Mouse (Mus musculus): ENCODE data around the gene Clcn3.
A peak's percentile ranks its signal among the peaks of the same experiment; 100 is the strongest.

Gene Clcn3

GRCm38 (mm10) chr8:60952803-60953202 lies 30.3 kb downstream of the Clcn3 start:
- no peak for DNase-seq (ENCODE audit: low read depth, low spot score)

GRCm38 (mm10) chr8:60951757-60952156 lies 31.3 kb downstream of the Clcn3 start:
- DNase-seq (ENCODE audit: low read depth, low spot score): no peak

- DNase-seq (ENCODE audit: low read depth, low spot score): peak; percentile 32
These were observed 31.8 kb downstream of the Clcn3 start for GRCm38 (mm10) chr8:60951271-60951670.

- no peak for DNase-seq (ENCODE audit: low read depth, low spot score)
These were observed 33.2 kb downstream of the Clcn3 start for GRCm38 (mm10) chr8:60949859-60950258.

GRCm38 (mm10) chr8:60947503-60947902 lies 35.6 kb downstream of the Clcn3 start:
- DNase-seq (ENCODE audit: low read depth, low spot score): no peak

GRCm38 (mm10) chr8:60942867-60943266 lies 40.2 kb downstream of the Clcn3 start:
- no peak for DNase-seq (ENCODE audit: low read depth, low spot score)

- no peak for DNase-seq (ENCODE audit: low read depth, low spot score)
These were observed 44.2 kb downstream of the Clcn3 start for GRCm38 (mm10) chr8:60938717-60939424.

- DNase-seq (ENCODE audit: low read depth, low spot score): no peak
These were observed 49.5 kb downstream of the Clcn3 start for GRCm38 (mm10) chr8:60933617-60934016.

- no peak for DNase-seq (ENCODE audit: low read depth, low spot score)
These were observed 62.9 kb downstream of the Clcn3 start for GRCm38 (mm10) chr8:60920176-60920575.

GRCm38 (mm10) chr8:60919069-60919468 lies 64.0 kb downstream of the Clcn3 start:
- DNase-seq (ENCODE audit: low read depth, low spot score): no peak

- DNase-seq (ENCODE audit: low read depth, low spot score): no peak
These were observed 70.5 kb downstream of the Clcn3 start for GRCm38 (mm10) chr8:60912554-60912953.

- DNase-seq (ENCODE audit: low read depth, low spot score): no peak
These were observed 71.0 kb downstream of the Clcn3 start for GRCm38 (mm10) chr8:60912081-60912480.

- DNase-seq (ENCODE audit: low read depth, low spot score): peak; percentile 9
These were observed 83.0 kb downstream of the Clcn3 start for GRCm38 (mm10) chr8:60900147-60900546.

- DNase-seq (ENCODE audit: low read depth, low spot score): no peak
These were observed 87.2 kb downstream of the Clcn3 start for GRCm38 (mm10) chr8:60895878-60896277.

- DNase-seq (ENCODE audit: low read depth, low spot score): no peak
These were observed 91.3 kb downstream of the Clcn3 start for GRCm38 (mm10) chr8:60891757-60892156.

GRCm38 (mm10) chr8:60890520-60890874 lies 92.6 kb downstream of the Clcn3 start:
- no peak for DNase-seq (ENCODE audit: low read depth, low spot score)

GRCm38 (mm10) chr8:60889843-60890519 lies 93.1 kb downstream of the Clcn3 start, which contains the start of gene Hpf1:
Hpf1 (plus strand) TSS chr8:60890418.
- peak; percentile 98 for DNase-seq (ENCODE audit: low read depth, low spot score)

- no peak for DNase-seq (ENCODE audit: low read depth, low spot score)
These were observed 93.8 kb downstream of the Clcn3 start for GRCm38 (mm10) chr8:60889131-60889842.

- DNase-seq (ENCODE audit: low read depth, low spot score): no peak
These were observed 96.4 kb downstream of the Clcn3 start for GRCm38 (mm10) chr8:60886736-60887135.

GRCm38 (mm10) chr8:60883419-60884137 lies 99.5 kb downstream of the Clcn3 start:
- DNase-seq (ENCODE audit: low read depth, low spot score): no peak

GRCm38 (mm10) chr8:60878617-60879016 lies 104.5 kb downstream of the Clcn3 start:
- DNase-seq (ENCODE audit: low read depth, low spot score): no peak

All from 3T3-L1 (cell line).